Mouse (Mus musculus): ENCODE data around the gene Adgrl4.

- no peak for TF ChIP-seq CTCF (IDR thresholded peaks at IDR 0.05; ENCODE audit: control insufficient read depth, insufficient read depth, insufficient read length)
- TF ChIP-seq USF1 (IDR thresholded peaks at IDR 0.05; ENCODE audit: low read depth), result no peak
- TF ChIP-seq MAX (IDR thresholded peaks at IDR 0.05), result no peak
These were observed 134.4 kb downstream of the Adgrl4 start for GRCm38 (mm10) chr3:151572089-151572488.
